Mouse (Mus musculus): ENCODE data around the gene Sfta2.

DNA sequence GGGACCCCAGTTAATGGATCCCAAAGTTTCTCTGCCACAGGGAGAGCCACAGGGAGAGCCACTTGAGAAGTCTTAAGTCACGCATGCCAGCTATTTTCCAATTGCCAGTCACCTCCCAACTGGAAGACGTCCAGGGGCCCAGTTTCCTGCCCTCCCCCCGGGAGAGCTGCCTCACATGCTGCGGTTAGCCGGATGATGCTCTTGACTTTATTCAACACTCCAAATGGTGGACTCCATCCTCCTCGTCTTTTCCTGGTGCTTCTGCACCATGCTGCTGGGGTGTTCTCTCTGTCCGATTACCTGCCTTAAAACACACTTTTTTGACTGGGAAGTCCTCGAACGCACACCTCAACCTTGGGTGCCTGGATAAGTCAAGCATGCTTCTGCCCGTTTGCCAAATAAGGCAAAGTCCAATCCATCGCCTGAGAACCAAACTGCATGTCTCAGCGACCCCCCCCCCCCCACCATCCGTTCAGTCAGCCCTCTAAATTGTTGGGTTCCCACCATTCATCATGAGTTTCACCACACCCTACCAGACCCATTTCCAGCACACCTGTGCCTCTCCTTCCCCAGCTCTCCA is 45.1 kb upstream of the Sfta2 start:
- TF ChIP-seq GATA1 (IDR thresholded peaks at IDR 0.05; ENCODE audit: low read length) = no peak
- no peak for TF ChIP-seq TAL1 (IDR thresholded peaks at IDR 0.05; ENCODE audit: low read length)
